Mouse (Mus musculus) forebrain, embryonic 12.5 days (tissue): ENCODE measurements at regions not wholly inside any gene's neighbourhood (a gene's known extent, or its start where the extent isn't known, plus 50 kb on each side); places are given as distances from the start of the nearest gene placed in this dataset.

Experiments used
- ATAC-seq: fragments of 200-750 bp; cut with Nextera tagmentation; 2 replicates; pipeline ENCODE4 v1.8.0; 2017; ENCODE audit warnings: moderate TSS enrichment; ENCODE audit not compliant: low FRiP score
- H3K27ac ChIP-seq: fragments of 300-500 bp; sonication (generic); 2 replicates; pipeline ENCODE4 v1.5.1; 2016; ENCODE audit warnings: mild to moderate bottlenecking
- H3K27me3 ChIP-seq: fragments of 300-500 bp; sonication (generic); 2 replicates; pipeline ENCODE4 v1.6.1; 2016; ENCODE audit warnings: mild to moderate bottlenecking
- H3K36me3 ChIP-seq: fragments of 300-500 bp; sonication (generic); replicated peaks from 2 replicates; pipeline ENCODE4 v1.6.1; 2016; ENCODE audit warnings: mild to moderate bottlenecking
- H3K4me1 ChIP-seq: fragments of 300-500 bp; sonication (generic); 2 replicates; pipeline ENCODE4 v1.6.1; 2016
- H3K4me2 ChIP-seq: fragments of 300-500 bp; sonication (generic); 2 replicates; pipeline ENCODE4 v1.6.1; 2016; ENCODE audit warnings: mild to moderate bottlenecking, moderate library complexity
- H3K4me3 ChIP-seq: fragments of 300-500 bp; sonication (generic); replicated peaks from 2 replicates; pipeline ENCODE4 v1.5.1; 2016; ENCODE audit warnings: mild to moderate bottlenecking
- H3K9ac ChIP-seq: fragments of 300-500 bp; sonication (generic); 2 replicates; pipeline ENCODE4 v1.6.1; 2016; ENCODE audit warnings: mild to moderate bottlenecking
- H3K9me3 ChIP-seq: fragments of 300-500 bp; sonication (generic); 2 replicates; pipeline ENCODE4 v1.6.1; 2016
- WGBS: fragments of 180-500 bp; shearing (Covaris S2); methylation state at CpG from one replicate; pipeline ENCODE4 v1.1.7; 2016; 5-methylcytosine and 5-hydroxymethylcytosine counted together

- H3K27ac ChIP-seq, result no peak overlapping the region
- H3K27me3 ChIP-seq, result no peaks in the 10 kb centered on the region
- H3K4me1 ChIP-seq, result no peaks in the 10 kb centered on the region
- no peak for ATAC-seq
- 80% methylated on average over 2 of the region's 2 CpGs for WGBS
- no peak overlapping the region for H3K9ac ChIP-seq
- H3K9me3 ChIP-seq, result no peaks in the 10 kb centered on the region
- H3K4me2 ChIP-seq, result no peak overlapping the region
- H3K36me3 ChIP-seq, result no peaks in the 10 kb centered on the region
- no peak overlapping the region for H3K4me3 ChIP-seq
Observed at GRCm38 (mm10) chr11:45136781-45137180, 519.7 kb downstream of the Ebf1 start.

- Histone ChIP-seq H3K9ac (no peak overlapping the region), H3K4me3 (no peak overlapping the region), H3K4me1 (no peaks in the 10 kb centered on the region), H3K27me3 (no peaks in the 10 kb centered on the region), H3K9me3 (no peaks in the 10 kb centered on the region), H3K27ac (no peak overlapping the region), H3K36me3 (no peaks in the 10 kb centered on the region), H3K4me2 (no peak overlapping the region)
- no peak for ATAC-seq
- 80% methylated on average over 4 of the region's 4 CpGs for WGBS
Observed at GRCm38 (mm10) chr11:45138351-45138975, 521.3 kb downstream of the Ebf1 start.

DNA sequence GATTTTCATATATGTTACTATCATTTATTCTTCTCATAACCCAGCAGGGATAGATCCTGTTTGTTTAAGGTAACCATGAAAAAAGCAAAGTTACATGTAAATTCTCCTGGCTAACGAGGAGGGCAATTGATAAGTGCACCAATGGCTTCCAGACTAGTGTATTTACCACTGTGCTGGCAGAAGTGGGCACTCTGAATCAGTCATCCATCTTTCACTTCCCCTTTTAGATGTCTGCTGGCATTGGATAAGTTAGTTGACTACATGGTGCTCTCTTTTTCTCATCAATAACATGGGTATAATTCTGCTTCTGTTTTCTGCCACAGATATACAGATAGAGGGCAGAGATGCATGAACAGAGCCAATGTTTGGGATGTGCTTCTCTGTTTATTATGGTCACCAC, 523.4 kb downstream of the Ebf1 start:
- no peak overlapping the region for H3K27ac ChIP-seq
- ATAC-seq, result no peak
- H3K27me3 ChIP-seq, result no peaks in the 10 kb centered on the region
- H3K4me1 ChIP-seq, result no peaks in the 10 kb centered on the region
- no peak overlapping the region for H3K9ac ChIP-seq
- no peak overlapping the region for H3K4me2 ChIP-seq
- WGBS, result 75% methylated on average over 1 of the region's 1 CpGs
- no peaks in the 10 kb centered on the region for H3K36me3 ChIP-seq
- H3K4me3 ChIP-seq, result no peak overlapping the region
- no peaks in the 10 kb centered on the region for H3K9me3 ChIP-seq

GRCm38 (mm10) chr11:45154070-45154469, 537.0 kb downstream of the Ebf1 start:
- no peaks in the 10 kb centered on the region for H3K36me3 ChIP-seq
- no peak for ATAC-seq
- no peaks in the 10 kb centered on the region for H3K4me1 ChIP-seq
- no peak overlapping the region for H3K9ac ChIP-seq
- H3K27me3 ChIP-seq, result no peaks in the 10 kb centered on the region
- no peaks in the 10 kb centered on the region for H3K9me3 ChIP-seq
- 90% methylated on average over 6 of the region's 6 CpGs for WGBS
- H3K4me3 ChIP-seq, result no peak overlapping the region
- no peak overlapping the region for H3K4me2 ChIP-seq
- no peak overlapping the region for H3K27ac ChIP-seq

GRCm38 (mm10) chr11:45154497-45154896, 537.4 kb downstream of the Ebf1 start:
- H3K9me3 ChIP-seq, result no peaks in the 10 kb centered on the region
- 0 out of 2 replicates have a peak overlapping the region, but pooled peaks have one; percentile 36 for H3K27ac ChIP-seq
- H3K4me1 ChIP-seq, result no peaks in the 10 kb centered on the region
- 71% methylated on average over 8 of the region's 8 CpGs for WGBS
- ATAC-seq, result no peak
- no peaks in the 10 kb centered on the region for H3K27me3 ChIP-seq
- H3K4me3 ChIP-seq, result no peak overlapping the region
- H3K4me2 ChIP-seq, result no peak overlapping the region
- no peak overlapping the region for H3K9ac ChIP-seq
- no peaks in the 10 kb centered on the region for H3K36me3 ChIP-seq

DNA sequence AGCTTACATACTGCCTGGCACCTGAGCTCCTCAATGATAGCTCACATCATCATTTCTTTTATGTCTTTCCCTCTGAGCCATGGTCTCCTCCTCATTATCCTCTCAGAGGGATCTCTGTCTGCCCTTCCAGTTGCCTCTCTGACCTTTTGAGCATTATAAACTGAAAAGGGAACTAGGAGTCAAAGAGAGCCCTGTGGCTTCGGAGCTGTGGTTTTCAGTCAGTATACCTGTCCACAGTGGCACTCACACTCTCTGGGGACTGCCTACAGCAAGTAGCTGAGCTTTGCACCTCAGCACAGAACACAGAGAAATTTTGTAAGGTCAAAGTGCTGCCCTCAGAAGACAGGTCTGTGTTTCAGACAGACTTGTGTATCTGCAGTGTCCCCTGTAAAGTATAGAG, 538.7 kb downstream of the Ebf1 start:
- Histone ChIP-seq H3K4me3 (no peak overlapping the region), H3K9ac (no peak overlapping the region), H3K4me2 (no peak overlapping the region), H3K27me3 (no peaks in the 10 kb centered on the region), H3K27ac (no peak overlapping the region), H3K4me1 (no peaks in the 10 kb centered on the region), H3K9me3 (no peaks in the 10 kb centered on the region), H3K36me3 (no peaks in the 10 kb centered on the region)
- ATAC-seq, result no peak
- 90% methylated on average over 1 of the region's 1 CpGs for WGBS

DNA sequence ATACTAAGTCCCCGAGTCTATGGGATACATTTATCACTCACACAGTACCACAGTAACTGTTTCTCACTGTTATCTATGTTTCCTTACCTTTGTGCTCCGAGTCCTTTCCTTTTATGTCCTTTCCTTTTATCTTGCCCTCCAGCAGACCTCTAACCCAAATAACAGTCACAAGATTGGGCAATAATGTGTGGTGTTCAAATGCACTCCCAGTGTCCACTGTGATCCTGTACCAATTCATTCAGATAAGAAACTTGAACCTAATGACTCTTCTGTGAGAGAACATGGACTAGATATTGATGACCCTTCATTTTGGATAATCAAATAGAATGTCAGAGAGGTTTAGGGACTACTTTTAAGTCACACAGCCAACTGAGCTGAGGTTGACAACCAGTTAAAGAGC, 541.2 kb downstream of the Ebf1 start:
- Histone ChIP-seq H3K9me3 (no peaks in the 10 kb centered on the region), H3K36me3 (no peaks in the 10 kb centered on the region), H3K27me3 (no peaks in the 10 kb centered on the region), H3K4me2 (no peak overlapping the region), H3K27ac (no peak overlapping the region), H3K4me3 (no peak overlapping the region), H3K4me1 (no peaks in the 10 kb centered on the region), H3K9ac (no peak overlapping the region)
- no peak for ATAC-seq
- WGBS, result 71% methylated on average over 2 of the region's 2 CpGs

- H3K27ac ChIP-seq, result no peak overlapping the region
- H3K4me2 ChIP-seq, result no peak overlapping the region
- no peaks in the 10 kb centered on the region for H3K9me3 ChIP-seq
- H3K4me1 ChIP-seq, result no peaks in the 10 kb centered on the region
- H3K9ac ChIP-seq, result no peak overlapping the region
- no peaks in the 10 kb centered on the region for H3K27me3 ChIP-seq
- no peak overlapping the region for H3K4me3 ChIP-seq
- 85% methylated on average over 8 of the region's 8 CpGs for WGBS
- no peak for ATAC-seq
- no peaks in the 10 kb centered on the region for H3K36me3 ChIP-seq
Observed at GRCm38 (mm10) chr11:45160871-45161270, 543.8 kb downstream of the Ebf1 start.

DNA sequence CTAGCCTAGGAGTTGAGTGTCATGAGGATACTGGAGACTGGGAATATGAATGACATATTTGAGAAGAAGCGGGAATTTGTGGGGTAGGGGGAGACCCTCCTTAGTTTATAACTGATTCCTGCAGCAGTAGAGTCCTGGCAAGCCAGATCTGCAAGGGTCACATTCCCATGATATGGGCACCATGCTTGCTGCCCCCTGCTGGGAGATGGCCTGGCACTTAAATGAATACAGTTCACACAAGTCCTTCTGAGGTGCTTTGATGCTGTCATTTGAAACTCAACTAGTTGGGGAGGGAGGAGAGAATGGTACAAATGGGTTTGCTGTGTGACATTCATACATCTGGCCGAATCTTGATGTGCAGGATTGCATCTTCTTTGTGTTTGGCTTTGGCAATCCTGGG, 556.4 kb downstream of the Ebf1 start:
- WGBS, result 77% methylated on average over 2 of the region's 2 CpGs
- Histone ChIP-seq H3K9ac (no peak overlapping the region), H3K4me3 (no peak overlapping the region), H3K36me3 (no peaks in the 10 kb centered on the region), H3K27me3 (no peaks in the 10 kb centered on the region), H3K9me3 (no peaks in the 10 kb centered on the region), H3K27ac (no peak overlapping the region), H3K4me2 (no peak overlapping the region), H3K4me1 (no peaks in the 10 kb centered on the region)
- no peak for ATAC-seq

GRCm38 (mm10) chr11:45174071-45174470, 557.0 kb downstream of the Ebf1 start:
- no peaks in the 10 kb centered on the region for H3K9me3 ChIP-seq
- H3K27me3 ChIP-seq, result no peaks in the 10 kb centered on the region
- no peak overlapping the region for H3K9ac ChIP-seq
- H3K4me3 ChIP-seq, result no peak overlapping the region
- no peak for ATAC-seq
- WGBS, result 94% methylated on average over 2 of the region's 2 CpGs
- no peaks in the 10 kb centered on the region for H3K4me1 ChIP-seq
- H3K27ac ChIP-seq, result no peak overlapping the region
- H3K36me3 ChIP-seq, result no peaks in the 10 kb centered on the region
- H3K4me2 ChIP-seq, result no peak overlapping the region

GRCm38 (mm10) chr11:45174811-45175798, 558.0 kb downstream of the Ebf1 start:
- no peaks in the 10 kb centered on the region for H3K9me3 ChIP-seq
- H3K4me2 ChIP-seq, result no peak overlapping the region
- no peak overlapping the region for H3K9ac ChIP-seq
- no peaks in the 10 kb centered on the region for H3K36me3 ChIP-seq
- no peaks in the 10 kb centered on the region for H3K27me3 ChIP-seq
- H3K4me3 ChIP-seq, result no peak overlapping the region
- WGBS, result 83% methylated on average over 10 of the region's 10 CpGs
- no peak overlapping the region for H3K27ac ChIP-seq
- ATAC-seq, result no peak
- no peaks in the 10 kb centered on the region for H3K4me1 ChIP-seq

GRCm38 (mm10) chr11:45176971-45177370, 559.9 kb downstream of the Ebf1 start:
- WGBS, result 88% methylated on average over 3 of the region's 3 CpGs
- no peak overlapping the region for H3K4me3 ChIP-seq
- H3K9me3 ChIP-seq, result no peaks in the 10 kb centered on the region
- no peak for ATAC-seq
- no peaks in the 10 kb centered on the region for H3K36me3 ChIP-seq
- no peak overlapping the region for H3K4me2 ChIP-seq
- H3K27ac ChIP-seq, result no peak overlapping the region
- no peaks in the 10 kb centered on the region for H3K27me3 ChIP-seq
- H3K4me1 ChIP-seq, result no peaks in the 10 kb centered on the region
- H3K9ac ChIP-seq, result no peak overlapping the region

DNA sequence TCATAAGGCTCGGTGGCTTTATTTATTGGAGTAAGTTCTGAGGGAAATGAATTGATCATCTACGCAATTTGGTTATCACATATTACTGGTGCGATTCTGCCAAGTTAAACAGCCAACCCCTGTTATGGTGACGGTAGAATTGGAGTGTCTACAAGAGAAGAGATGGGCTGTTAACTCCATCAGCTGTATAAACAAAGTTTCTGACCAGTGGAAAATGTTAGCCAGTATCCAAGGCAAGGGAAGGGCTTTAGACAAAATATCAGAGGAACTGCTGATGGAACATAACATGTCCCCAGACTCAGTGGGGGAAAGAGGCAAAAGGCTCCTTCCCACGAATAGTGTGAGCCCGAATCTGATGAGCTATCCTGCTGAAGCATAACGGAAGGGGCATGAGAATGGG, 560.9 kb downstream of the Ebf1 start:
- 88% methylated on average over 7 of the region's 7 CpGs for WGBS
- no peak overlapping the region for H3K27ac ChIP-seq
- H3K9ac ChIP-seq, result no peak overlapping the region
- no peaks in the 10 kb centered on the region for H3K9me3 ChIP-seq
- no peaks in the 10 kb centered on the region for H3K4me1 ChIP-seq
- H3K27me3 ChIP-seq, result no peaks in the 10 kb centered on the region
- H3K36me3 ChIP-seq, result no peaks in the 10 kb centered on the region
- H3K4me2 ChIP-seq, result no peak overlapping the region
- no peak overlapping the region for H3K4me3 ChIP-seq
- ATAC-seq, result no peak
